Comparison of ENCODE assay signal across 8 mouse cellular contexts in genomic region chr8:90854671-90855161, GRCm38 (mm10). TPM values are rescaled to one million over a fixed set of nuclear protein-coding genes. Genes with fewer than 3 reads are reported as not detected.
DNase-seq lines count a peak whose midpoint lies in the region; ATAC-seq lines count a peak whose summit lies in the region.

No protein-coding gene starts in this region.

- H3K4me3 ChIP-seq in heart, embryonic 12.5 days, result no peak overlapping the region
- no peak overlapping the region for H3K4me3 ChIP-seq in limb, embryonic 15.5 days
- no peak overlapping the region for H3K4me3 ChIP-seq in midbrain, embryonic 13.5 days (replicated peaks)

- H3K9ac ChIP-seq in heart, embryonic 12.5 days, result no peak overlapping the region
- no peak overlapping the region for H3K9ac ChIP-seq in limb, embryonic 15.5 days
- H3K9ac ChIP-seq in midbrain, embryonic 13.5 days (replicated peaks), result 0 out of 2 replicates have a peak overlapping the region, but pooled peaks have one; percentile 32

- H3K4me2 ChIP-seq in heart, embryonic 12.5 days, result peak overlapping the region; percentile 58
- H3K4me2 ChIP-seq in limb, embryonic 15.5 days, result peak overlapping the region; percentile 15; the same call in 1 of the 2 replicates
- H3K4me2 ChIP-seq in midbrain, embryonic 13.5 days (replicated peaks), result peak overlapping the region; percentile 32

- H3K27ac ChIP-seq in heart, embryonic 12.5 days (ENCODE audit: poor library complexity, severe bottlenecking), result peak overlapping the region; percentile 66
- peak overlapping the region; percentile 88 for H3K27ac ChIP-seq in limb, embryonic 15.5 days
- H3K27ac ChIP-seq in midbrain, embryonic 13.5 days, result peak overlapping the region; percentile 68

- H3K4me1 ChIP-seq in heart, embryonic 12.5 days (replicated peaks), result peaks cover 21% of the 10 kb centered on the region
- peaks cover 25% of the 10 kb centered on the region for H3K4me1 ChIP-seq in limb, embryonic 15.5 days
- peaks cover 42% of the 10 kb centered on the region for H3K4me1 ChIP-seq in midbrain, embryonic 13.5 days (replicated peaks)

- H3K36me3 ChIP-seq in heart, embryonic 12.5 days, result 0 out of 2 replicates have a peak, but pooled peaks cover 3% of the 10 kb centered on the region
- H3K36me3 ChIP-seq in limb, embryonic 15.5 days, result peaks cover 10% of the 10 kb centered on the region; the same call in 1 of the 2 replicates
- no peaks in the 10 kb centered on the region for H3K36me3 ChIP-seq in midbrain, embryonic 13.5 days

- H3K27me3 ChIP-seq in heart, embryonic 12.5 days (replicated peaks), result no peaks in the 10 kb centered on the region
- H3K27me3 ChIP-seq in limb, embryonic 15.5 days, result no peaks in the 10 kb centered on the region
- H3K27me3 ChIP-seq in midbrain, embryonic 13.5 days, result 0 out of 2 replicates have a peak, but pooled peaks cover 2% of the 10 kb centered on the region

- ATAC-seq in heart, embryonic 12.5 days (ENCODE audit: insufficient number of reproducible peaks, low FRiP score), result peak; percentile 74
- peak; percentile 75 for ATAC-seq in limb, embryonic 15.5 days (ENCODE audit: insufficient number of reproducible peaks, low FRiP score, low TSS enrichment, low read depth)
- ATAC-seq in midbrain, embryonic 13.5 days, result peak; percentile 85

- H3K9me3 ChIP-seq in heart, embryonic 12.5 days (replicated peaks), result no peaks in the 10 kb centered on the region
- no peaks in the 10 kb centered on the region for H3K9me3 ChIP-seq in limb, embryonic 15.5 days
- no peaks in the 10 kb centered on the region for H3K9me3 ChIP-seq in midbrain, embryonic 13.5 days

- 11% methylated on average over 10 of the region's 10 CpGs for whole genome bisulfite sequencing in heart, embryonic 12.5 days
- 9% methylated on average over 10 of the region's 10 CpGs for WGBS in limb, embryonic 15.5 days
- 17% methylated on average over 10 of the region's 10 CpGs for WGBS in midbrain, embryonic 13.5 days

- peak; percentile 89 for DNase-seq in ES-CJ7 (ENCODE audit: low read depth, low spot score)
- peak; percentile 46 to 58 for DNase-seq in adrenal gland, postnatal 36 days
- no peak for DNase-seq in T-cell, adult 2 months (ENCODE audit: low spot score)
- DNase-seq in layer of hippocampus, postnatal 14 days (ENCODE audit: low spot score in 2 of 2), result no peak
- DNase-seq in cerebellum, adult 11-12 months, result no peak

RNA-seq across cellular contexts. Expression of gene Chd9, which starts 26.6 kb away (rescaled TPM):
- total RNA-seq in adrenal gland, postnatal 36 days (2021), result 10 to 100 TPM; 68.7 to 93.5 TPM
- polyA plus RNA-seq in heart, embryonic 12.5 days (2016; fragmentation: Nextera tagmentation; extraction: Ambion mirVana), result 53.5 and 56.3 TPM in 2 replicates
- 127 and 128 TPM in 2 replicates for polyA plus RNA-seq in limb, embryonic 15.5 days (2015; fragmentation: Nextera tagmentation; extraction: Ambion mirVana)
- 61.1 and 69.6 TPM in 2 replicates for polyA plus RNA-seq in midbrain, embryonic 13.5 days (2015; fragmentation: Nextera tagmentation; extraction: Ambion mirVana)
- 100 to 1,000 TPM; 233 to 237 TPM for total RNA-seq in layer of hippocampus, postnatal 14 days (2021)

RNA-seq across cellular contexts. Expression of gene Gm19935, which starts 37.5 kb away (rescaled TPM):
- not detected for total RNA-seq in adrenal gland, postnatal 36 days (2021)
- polyA plus RNA-seq in heart, embryonic 12.5 days (2016; fragmentation: Nextera tagmentation; extraction: Ambion mirVana), result not detected in 2 replicates
- polyA plus RNA-seq in limb, embryonic 15.5 days (2015; fragmentation: Nextera tagmentation; extraction: Ambion mirVana), result not detected in 2 replicates
- not detected in 2 replicates for polyA plus RNA-seq in midbrain, embryonic 13.5 days (2015; fragmentation: Nextera tagmentation; extraction: Ambion mirVana)
- 1 to 10 TPM; 2.3 to 5.2 TPM for total RNA-seq in layer of hippocampus, postnatal 14 days (2021)

Comparison
In these comparisons a context has a peak if more than half of its experiments do, and no peak if none do; other contexts are left out.
1. DNase-seq: peak in ES-CJ7 (single experiment) and adrenal gland, postnatal 36 days (2 of 2); none in T-cell, adult 2 months (single experiment), layer of hippocampus, postnatal 14 days (0 of 2) and cerebellum, adult 11-12 months (single experiment).
2. Peak in every context shown above with its lines, with median percentiles within 50 percentile points of each other: ATAC-seq, H3K27ac ChIP-seq and H3K4me2 ChIP-seq.